In the genomic region with DNA sequence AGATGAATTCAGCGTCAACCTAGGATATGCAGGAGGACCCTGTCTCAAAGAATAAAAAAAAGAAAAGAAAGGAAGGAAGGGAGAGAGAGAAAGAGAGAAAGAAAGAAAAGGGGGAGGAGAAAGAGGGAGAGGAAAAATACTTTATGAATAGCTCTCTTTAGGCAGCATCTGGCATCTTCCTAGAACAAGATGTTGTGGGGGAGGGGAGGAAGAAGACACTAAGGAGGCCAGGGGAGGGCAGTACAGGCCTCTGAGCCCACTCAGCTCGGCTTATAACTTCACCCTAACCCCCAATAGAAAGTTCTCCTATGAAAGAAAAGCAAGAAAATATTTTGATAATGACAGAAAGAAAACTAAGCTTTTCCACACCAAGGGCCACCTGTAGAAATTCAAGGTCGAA, we compare ENCODE assay signal across 9 mouse cellular contexts. TPM values are rescaled to one million over a fixed set of nuclear protein-coding genes. Genes with fewer than 3 reads are reported as not detected.
DNase-seq lines count a peak whose midpoint lies in the region; ATAC-seq and TF ChIP-seq lines count a peak whose summit lies in the region.
"Had no signal": no experiment of that assay in that cellular context is flagged by ENCODE, and none has a peak within 500 bp of the region (broad histone marks: within the 10 kb centered on the region; RNA-seq: fewer than 3 reads in every experiment).

No protein-coding gene starts in this region.

- 65% methylated on average over 3 of the region's 3 CpGs for WGBS in heart, embryonic 14.5 days
- WGBS in embryonic facial prominence, embryonic 15.5 days = 43% methylated on average over 3 of the region's 3 CpGs
- 44% methylated on average over 3 of the region's 3 CpGs for WGBS in liver, embryonic 14.5 days (ENCODE audit: insufficient replicate concordance)

- TF ChIP-seq EP300 in liver, embryonic 14.5 days (IDR thresholded peaks at IDR 0.05; ENCODE audit: low read depth) = no peak

- H3K4me3 ChIP-seq in heart, embryonic 14.5 days (ENCODE audit: control insufficient read depth in 1 of 2, insufficient read depth in 1 of 2, low read depth in 1 of 2, low read length in 2 of 2) = no peak overlapping the region
- no peak overlapping the region for H3K4me3 ChIP-seq in embryonic facial prominence, embryonic 15.5 days (replicated peaks)
- H3K4me3 ChIP-seq in liver, embryonic 14.5 days (ENCODE audit: insufficient read depth in 1 of 2, low read depth in 2 of 2, low read length in 2 of 2) = no peak overlapping the region

- no peaks in the 10 kb centered on the region for H3K9me3 ChIP-seq in heart, embryonic 14.5 days (ENCODE audit: control insufficient read depth, low read length)
- H3K9me3 ChIP-seq in embryonic facial prominence, embryonic 15.5 days (replicated peaks) = no peaks in the 10 kb centered on the region
- no peaks in the 10 kb centered on the region for H3K9me3 ChIP-seq in liver, embryonic 14.5 days (ENCODE audit: control insufficient read depth, low read length)
- H3K9me3 ChIP-seq: G1E had no signal

- no peak for DNase-seq in heart, postnatal 36 days
- DNase-seq in 416B (ENCODE audit: low read depth) = peak; percentile 47
- no peak for DNase-seq in liver, embryonic 14.5 days (ENCODE audit: low read depth in 3 of 3, low spot score in 3 of 3)
- DNase-seq in testis, postnatal 10 days (ENCODE audit: low spot score) = no peak
- no peak for DNase-seq in frontal cortex, postnatal 36 days (ENCODE audit: low spot score in 2 of 2)
- no peak for DNase-seq in urinary bladder, adult 18-20 months (ENCODE audit: low spot score in 2 of 2)

- H3K4me2 ChIP-seq in heart, embryonic 14.5 days (ENCODE audit: low read length) = no peak overlapping the region
- H3K4me2 ChIP-seq in embryonic facial prominence, embryonic 15.5 days (replicated peaks) = peak overlapping the region; percentile 27
- H3K4me2 ChIP-seq in liver, embryonic 14.5 days (ENCODE audit: low read depth) = peak overlapping the region; percentile 36; the same call in 1 of the 2 replicates

- intact Hi-C loops in heart, postnatal 36 days (cut with DNase I) = no loop called here

- TF ChIP-seq CTCF in liver, embryonic 14.5 days (IDR thresholded peaks at IDR 0.05; ENCODE audit: low read depth) = no peak

- peaks cover 40 to 67% of the 10 kb centered on the region in 2 experiments for H3K4me1 ChIP-seq in heart, embryonic 14.5 days (ENCODE audit: control insufficient read depth in 2 of 2, insufficient read depth in 2 of 2, low read length in 2 of 2)
- H3K4me1 ChIP-seq in embryonic facial prominence, embryonic 15.5 days = peaks cover 88% of the 10 kb centered on the region
- peaks cover 73 to 80% of the 10 kb centered on the region in 2 experiments for H3K4me1 ChIP-seq in liver, embryonic 14.5 days (replicated peaks; ENCODE audit: control insufficient read depth in 2 of 2, insufficient read depth in 2 of 2, low read length in 1 of 2)

- no peaks in the 10 kb centered on the region for H3K27me3 ChIP-seq in heart, embryonic 14.5 days (ENCODE audit: control insufficient read depth, insufficient read depth, low read length)
- H3K27me3 ChIP-seq in embryonic facial prominence, embryonic 15.5 days = no peaks in the 10 kb centered on the region
- H3K27me3 ChIP-seq in liver, embryonic 14.5 days (ENCODE audit: control insufficient read depth, insufficient read depth, low read length) = no peaks in the 10 kb centered on the region

- H3K27ac ChIP-seq in heart, embryonic 14.5 days (replicated peaks in 1 of 2; ENCODE audit: control insufficient read depth in 1 of 2, insufficient read depth in 1 of 2, low read depth in 2 of 2, low read length in 2 of 2) = peak overlapping the region; percentile 49 to 58; a peak in 3 of 4 replicates
- peak overlapping the region; percentile 85 for H3K27ac ChIP-seq in embryonic facial prominence, embryonic 15.5 days (replicated peaks)
- H3K27ac ChIP-seq in liver, embryonic 14.5 days = peak overlapping the region; percentile 52

- no peaks in the 10 kb centered on the region for H3K36me3 ChIP-seq in heart, embryonic 14.5 days (ENCODE audit: control insufficient read depth, insufficient read depth, low read length)
- H3K36me3 ChIP-seq in embryonic facial prominence, embryonic 15.5 days = no peaks in the 10 kb centered on the region
- H3K36me3 ChIP-seq in liver, embryonic 14.5 days (replicated peaks; ENCODE audit: control insufficient read depth, insufficient read depth, low read depth) = no peaks in the 10 kb centered on the region

- no peak overlapping the region; the same call in 1 of the 2 replicates for H3K9ac ChIP-seq in heart, embryonic 14.5 days (ENCODE audit: low read length)
- no peak overlapping the region for H3K9ac ChIP-seq in embryonic facial prominence, embryonic 15.5 days
- H3K9ac ChIP-seq in liver, embryonic 14.5 days (replicated peaks) = 0 out of 2 replicates have a peak overlapping the region, but pooled peaks have one; percentile 27

- no peak for ATAC-seq in heart, embryonic 14.5 days (ENCODE audit: insufficient number of reproducible peaks, insufficient read depth, low FRiP score, low read depth)
- ATAC-seq in embryonic facial prominence, embryonic 15.5 days (ENCODE audit: insufficient number of reproducible peaks, low FRiP score, low TSS enrichment, low read depth) = no peak
- no peak for ATAC-seq in liver, embryonic 14.5 days (ENCODE audit: insufficient read depth)

RNA-seq across cellular contexts. Expression of gene Tspan14, which starts 9.0 kb away (rescaled TPM):
- 43.4 and 45.2 TPM in 2 replicates for polyA plus RNA-seq in heart, embryonic 14.5 days (2014; fragmentation: Nextera tagmentation; extraction: Ambion mirVana)
- 10 to 100 TPM; 14.0 to 15.7 TPM for total RNA-seq in heart, postnatal 36 days (2021)
- 84.7 and 86.6 TPM in 2 replicates for polyA plus RNA-seq in embryonic facial prominence, embryonic 15.5 days (2015; fragmentation: Nextera tagmentation; extraction: Ambion mirVana)
- 22.0 and 22.9 TPM in 2 replicates for polyA plus RNA-seq in liver, embryonic 14.5 days (2012; rRNA removed)
- 25.4 and 28.5 TPM in 2 replicates for polyA plus RNA-seq in liver, embryonic 14.5 days (2014; fragmentation: Nextera tagmentation; extraction: Ambion mirVana)

RNA-seq across cellular contexts. Expression of gene Fam213a, which starts 56.0 kb away (rescaled TPM):
- polyA plus RNA-seq in heart, embryonic 14.5 days (2014; fragmentation: Nextera tagmentation; extraction: Ambion mirVana) = 42.2 and 46.7 TPM in 2 replicates
- total RNA-seq in heart, postnatal 36 days (2021) = 10 to 100 TPM; 18.9 to 20.1 TPM
- 89.0 and 91.4 TPM in 2 replicates for polyA plus RNA-seq in embryonic facial prominence, embryonic 15.5 days (2015; fragmentation: Nextera tagmentation; extraction: Ambion mirVana)
- polyA plus RNA-seq in liver, embryonic 14.5 days (2012; rRNA removed) = 22.0 and 39.4 TPM in 2 replicates
- 41.8 and 45.1 TPM in 2 replicates for polyA plus RNA-seq in liver, embryonic 14.5 days (2014; fragmentation: Nextera tagmentation; extraction: Ambion mirVana)
